Mouse (Mus musculus) limb, embryonic 12.5 days (tissue): ENCODE results near the gene Aktip. TPM values are rescaled to one million over a fixed set of nuclear protein-coding genes. Genes with fewer than 3 reads are reported as not detected.

Source experiments
- ATAC-seq: fragments of 200-750 bp; cut with Nextera tagmentation; 2 replicates; pipeline ENCODE4 v1.8.0; 2017; ENCODE audit warnings: low read depth, moderate TSS enrichment; ENCODE audit not compliant: insufficient number of reproducible peaks, insufficient read depth, low FRiP score, low TSS enrichment
- H3K27ac ChIP-seq: fragments of 300-500 bp; sonication (generic); 2 replicates; pipeline ENCODE4 v1.5.1; 2016; ENCODE audit warnings: mild to moderate bottlenecking, moderate library complexity
- H3K27me3 ChIP-seq: fragments of 300-500 bp; sonication (generic); 2 replicates; pipeline ENCODE4 v1.6.1; 2016; ENCODE audit warnings: mild to moderate bottlenecking, moderate library complexity
- H3K36me3 ChIP-seq: fragments of 300-500 bp; sonication (generic); 2 replicates; pipeline ENCODE4 v1.6.1; 2016; ENCODE audit warnings: mild to moderate bottlenecking, moderate library complexity
- H3K4me1 ChIP-seq: fragments of 300-500 bp; sonication (generic); replicated peaks from 2 replicates; pipeline ENCODE4 v1.6.1; 2016
- H3K4me2 ChIP-seq: fragments of 300-500 bp; sonication (generic); 2 replicates; pipeline ENCODE4 v1.6.1; 2016; ENCODE audit warnings: mild to moderate bottlenecking, moderate library complexity
- H3K4me3 ChIP-seq: fragments of 300-500 bp; sonication (generic); replicated peaks from 2 replicates; pipeline ENCODE4 v1.5.1; 2016; ENCODE audit warnings: mild to moderate bottlenecking
- H3K9ac ChIP-seq: fragments of 300-500 bp; sonication (generic); replicated peaks from 2 replicates; pipeline ENCODE4 v1.6.1; 2016; ENCODE audit warnings: mild to moderate bottlenecking, moderate library complexity
- H3K9me3 ChIP-seq: fragments of 300-500 bp; sonication (generic); 2 replicates; pipeline ENCODE4 v1.6.1; 2016; ENCODE audit warnings: mild to moderate bottlenecking, moderate library complexity
- WGBS: fragments of 180-500 bp; shearing (Covaris S2); methylation state at CpG from one replicate; pipeline ENCODE4 v1.1.7; 2016; 5-methylcytosine and 5-hydroxymethylcytosine counted together
- polyA plus RNA-seq: library from polyadenylated mRNA; unstranded; fragments of >200 nt; fragmentation: Nextera tagmentation; extraction: Ambion mirVana; gene quantifications from 2 replicates; pipeline ENCODE4 v1.2.1, GENCODE M21; 2016

Aktip gene
- 43.0 and 44.2 TPM in 2 replicates for polyA plus RNA-seq

DNA sequence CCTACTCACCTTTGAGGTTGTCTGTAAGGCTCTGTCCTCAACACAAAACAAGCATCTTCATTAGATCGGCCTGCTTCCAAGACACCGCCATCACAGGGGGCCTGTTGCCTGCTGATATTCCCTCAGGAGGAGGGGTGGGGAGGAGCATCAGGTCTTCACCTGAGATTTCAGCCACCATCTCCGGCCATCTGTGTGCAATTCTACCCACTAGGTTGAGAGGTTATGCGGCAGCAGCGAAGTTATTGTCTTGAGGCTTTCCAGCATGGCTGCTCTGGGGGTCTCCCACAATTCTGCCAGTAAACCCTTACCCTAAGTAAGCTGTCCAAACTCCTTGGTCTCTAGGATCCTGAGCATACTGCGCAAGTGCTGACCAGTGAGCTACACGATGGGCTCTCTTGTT lies at the start of gene Aktip:
Aktip (minus strand) TSS at position 101 of the 400 bp plus-strand sequence.
- ATAC-seq = no peak
- Histone ChIP-seq H3K9me3 (no peaks in the 10 kb centered on the region), H3K27ac (no peak within 1 kb of the TSS), H3K9ac (no peak within 1 kb of the TSS), H3K27me3 (peaks cover 19% of the 10 kb centered on the region), H3K36me3 (no peaks in the 10 kb centered on the region), H3K4me3 (no peak within 1 kb of the TSS), H3K4me2 (no peak within 1 kb of the TSS), H3K4me1 (peaks cover 5% of the 10 kb centered on the region; the same call in 1 of the 2 replicates)
- 91% methylated on average over 7 of the region's 7 CpGs for WGBS

DNA sequence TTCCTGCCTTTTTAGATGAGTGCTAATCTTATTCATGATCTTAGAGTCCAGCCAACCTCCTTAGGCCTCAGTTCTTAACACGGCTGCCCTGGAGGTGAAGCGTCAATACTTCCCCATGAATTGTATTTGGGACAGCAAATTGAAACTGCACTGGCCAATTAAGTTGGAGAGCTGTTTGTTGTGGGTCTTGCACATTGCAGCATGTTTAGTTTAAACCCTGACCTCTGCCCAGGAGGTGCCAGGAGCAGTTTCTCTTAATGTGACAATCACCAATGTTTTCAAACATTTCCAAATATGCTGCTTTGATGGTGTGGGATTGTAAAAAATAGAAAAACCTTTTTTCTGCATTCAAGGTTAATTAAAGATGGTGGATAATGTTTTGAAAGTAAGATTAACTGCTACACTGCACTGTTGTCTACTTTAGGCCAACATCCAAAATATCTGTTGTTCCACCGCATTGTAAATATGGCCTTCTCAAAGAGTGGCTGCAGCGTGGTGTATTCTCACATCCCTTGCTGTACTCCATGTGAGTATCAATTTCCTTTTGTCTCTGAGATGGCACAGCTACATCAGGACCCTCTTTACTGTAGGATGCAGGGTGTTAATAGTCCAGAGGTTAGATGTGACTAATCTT lies 46.2 kb upstream of the Aktip start:
- ATAC-seq = no peak
- Histone ChIP-seq H3K9ac (no peak overlapping the region), H3K4me3 (no peak overlapping the region), H3K36me3 (peaks cover 10% of the 10 kb centered on the region; the same call in 1 of the 2 replicates), H3K4me2 (no peak overlapping the region), H3K4me1 (no peaks in the 10 kb centered on the region), H3K9me3 (no peaks in the 10 kb centered on the region), H3K27ac (no peak overlapping the region), H3K27me3 (no peaks in the 10 kb centered on the region)
- 60% methylated on average over 4 of the region's 4 CpGs for WGBS

GRCm38 (mm10) chr8:91242721-91243120 lies 42.9 kb upstream of the Aktip start:
- H3K4me3 ChIP-seq = no peak overlapping the region
- no peaks in the 10 kb centered on the region for H3K4me1 ChIP-seq
- ATAC-seq = no peak
- H3K9ac ChIP-seq = no peak overlapping the region
- H3K27ac ChIP-seq = no peak overlapping the region
- no peak overlapping the region for H3K4me2 ChIP-seq
- WGBS = 53% methylated on average over 1 of the region's 1 CpGs
- H3K9me3 ChIP-seq = no peaks in the 10 kb centered on the region
- H3K27me3 ChIP-seq = no peaks in the 10 kb centered on the region
- no peaks in the 10 kb centered on the region; the same call in 1 of the 2 replicates for H3K36me3 ChIP-seq

DNA sequence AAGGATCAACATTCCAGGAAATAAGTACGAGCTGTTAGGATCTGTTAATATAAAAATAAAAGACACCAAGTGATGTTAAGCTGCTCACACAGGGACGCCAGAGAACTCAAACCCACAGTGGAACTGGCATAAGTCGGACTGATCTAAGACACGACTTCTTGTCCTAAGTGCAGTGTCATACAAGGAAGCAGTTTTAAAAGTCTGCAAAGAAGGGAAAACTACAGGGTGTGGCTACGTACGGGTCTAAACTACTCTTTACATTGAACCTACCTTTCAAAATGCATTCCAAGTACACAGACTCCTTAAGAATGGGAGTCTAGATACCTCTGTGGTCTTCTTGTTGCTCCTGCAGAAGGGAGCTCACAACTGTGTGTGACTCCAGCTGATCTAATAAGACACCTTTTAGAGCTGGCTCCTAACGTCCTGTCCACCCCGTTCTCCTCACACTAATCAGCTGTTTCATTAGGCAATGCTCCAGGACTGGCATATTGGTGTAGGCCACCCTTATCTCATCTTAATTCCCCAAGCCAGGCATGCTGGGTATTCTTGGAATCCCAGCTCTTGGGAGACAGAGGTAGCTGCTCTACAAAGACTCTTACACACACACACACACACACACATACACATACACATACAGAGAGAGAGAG lies 42.2 kb upstream of the Aktip start:
- no peak for ATAC-seq
- no peak overlapping the region for H3K4me2 ChIP-seq
- no peaks in the 10 kb centered on the region for H3K9me3 ChIP-seq
- H3K27ac ChIP-seq = no peak overlapping the region
- WGBS = 71% methylated on average over 8 of the region's 8 CpGs
- H3K36me3 ChIP-seq = no peaks in the 10 kb centered on the region
- no peaks in the 10 kb centered on the region for H3K4me1 ChIP-seq
- no peak overlapping the region for H3K4me3 ChIP-seq
- no peak overlapping the region for H3K9ac ChIP-seq
- H3K27me3 ChIP-seq = no peaks in the 10 kb centered on the region

- 34% methylated on average over 5 of the region's 5 CpGs for WGBS
- H3K4me3 ChIP-seq = no peak overlapping the region
- no peaks in the 10 kb centered on the region for H3K27me3 ChIP-seq
- H3K27ac ChIP-seq = no peak overlapping the region
- H3K4me1 ChIP-seq = no peaks in the 10 kb centered on the region
- no peak overlapping the region for H3K4me2 ChIP-seq
- no peak for ATAC-seq
- no peak overlapping the region for H3K9ac ChIP-seq
- no peaks in the 10 kb centered on the region for H3K9me3 ChIP-seq
- H3K36me3 ChIP-seq = no peaks in the 10 kb centered on the region
Measured at GRCm38 (mm10) chr8:91241371-91241770, 41.6 kb upstream of the Aktip start.

DNA sequence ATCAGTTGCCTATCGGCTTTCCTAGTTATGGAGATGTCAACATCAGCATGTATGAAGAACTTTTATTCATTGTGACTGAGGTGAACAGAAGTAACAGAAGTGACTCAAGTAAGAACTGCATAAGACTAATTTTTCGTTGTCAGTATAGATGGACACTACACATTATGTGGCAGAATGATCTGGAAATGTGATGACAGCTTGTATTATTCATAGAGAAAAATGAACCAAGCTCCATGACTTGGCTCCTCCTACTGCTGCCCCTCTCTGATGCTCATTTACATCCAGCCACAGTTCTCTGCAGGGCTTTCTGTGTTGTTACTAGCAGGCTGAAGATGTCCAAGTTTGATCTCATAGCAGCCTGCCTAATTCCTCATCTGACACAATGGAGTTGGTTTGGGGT lies 37.4 kb upstream of the Aktip start:
- no peaks in the 10 kb centered on the region for H3K4me1 ChIP-seq
- no peak overlapping the region for H3K27ac ChIP-seq
- 75% methylated on average over 2 of the region's 2 CpGs for WGBS
- H3K9me3 ChIP-seq = no peaks in the 10 kb centered on the region
- no peak overlapping the region for H3K9ac ChIP-seq
- no peak for ATAC-seq
- H3K4me3 ChIP-seq = no peak overlapping the region
- peaks cover under 1% of the 10 kb centered on the region; the same call in 1 of the 2 replicates for H3K36me3 ChIP-seq
- H3K4me2 ChIP-seq = no peak overlapping the region
- H3K27me3 ChIP-seq = no peaks in the 10 kb centered on the region

- Histone ChIP-seq H3K9me3 (no peaks in the 10 kb centered on the region), H3K4me2 (no peak overlapping the region), H3K4me1 (no peaks in the 10 kb centered on the region), H3K9ac (no peak overlapping the region), H3K4me3 (no peak overlapping the region), H3K36me3 (peaks cover 8% of the 10 kb centered on the region; the same call in 1 of the 2 replicates), H3K27ac (no peak overlapping the region), H3K27me3 (no peaks in the 10 kb centered on the region)
- ATAC-seq = no peak
- WGBS = 81% methylated on average over 2 of the region's 2 CpGs
Measured at GRCm38 (mm10) chr8:91234097-91234496, 34.3 kb upstream of the Aktip start.

GRCm38 (mm10) chr8:91227421-91227841 lies 27.7 kb upstream of the Aktip start:
- 96% methylated on average over 7 of the region's 7 CpGs for WGBS
- Histone ChIP-seq H3K9me3 (no peaks in the 10 kb centered on the region), H3K9ac (no peak overlapping the region), H3K27ac (no peak overlapping the region), H3K4me3 (no peak overlapping the region), H3K4me2 (no peak overlapping the region), H3K36me3 (peaks cover 8% of the 10 kb centered on the region; the same call in 1 of the 2 replicates), H3K4me1 (no peaks in the 10 kb centered on the region), H3K27me3 (no peaks in the 10 kb centered on the region)
- no peak for ATAC-seq

GRCm38 (mm10) chr8:91224227-91224626 lies 24.5 kb upstream of the Aktip start:
- no peak for ATAC-seq
- WGBS = 94% methylated on average over 7 of the region's 7 CpGs
- no peaks in the 10 kb centered on the region for H3K9me3 ChIP-seq

DNA sequence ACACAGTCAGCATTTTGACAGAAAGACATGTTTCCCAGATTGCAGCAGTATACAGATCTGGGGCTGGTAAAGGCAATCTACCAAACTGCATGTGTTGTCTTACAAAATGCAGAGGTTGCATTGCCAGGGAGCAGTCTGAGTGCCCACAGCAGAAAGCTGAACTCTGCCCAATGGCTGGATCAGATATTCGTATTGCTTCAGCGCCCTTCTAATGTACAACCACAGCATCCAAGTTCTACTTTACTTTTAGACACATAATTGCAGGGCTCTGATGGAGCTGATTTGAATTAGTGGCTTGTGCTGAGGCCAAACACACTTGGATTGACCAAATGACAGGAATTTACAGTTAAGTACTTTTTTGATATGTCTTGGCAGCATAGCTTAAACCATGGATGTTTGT lies 22.1 kb upstream of the Aktip start:
- 98% methylated on average over 2 of the region's 2 CpGs for WGBS
- Histone ChIP-seq H3K27me3 (no peaks in the 10 kb centered on the region), H3K27ac (no peak overlapping the region), H3K4me1 (no peaks in the 10 kb centered on the region), H3K36me3 (0 out of 2 replicates have a peak, but pooled peaks cover 7% of the 10 kb centered on the region), H3K9me3 (no peaks in the 10 kb centered on the region), H3K4me2 (no peak overlapping the region), H3K4me3 (no peak overlapping the region), H3K9ac (no peak overlapping the region)
- no peak for ATAC-seq

More at GRCm38 (mm10) chr8:91224227-91224626, 24.5 kb upstream of the Aktip start:
- Histone ChIP-seq H3K4me2 (no peak overlapping the region), H3K27me3 (no peaks in the 10 kb centered on the region), H3K4me1 (no peaks in the 10 kb centered on the region), H3K4me3 (no peak overlapping the region), H3K36me3 (0 out of 2 replicates have a peak, but pooled peaks cover 2% of the 10 kb centered on the region), H3K27ac (no peak overlapping the region), H3K9ac (no peak overlapping the region)

- no peak for ATAC-seq
- H3K36me3 ChIP-seq = 0 out of 2 replicates have a peak, but pooled peaks cover 7% of the 10 kb centered on the region
- 83% methylated on average over 4 of the region's 4 CpGs for WGBS
- H3K9ac ChIP-seq = no peak overlapping the region
- no peaks in the 10 kb centered on the region for H3K4me1 ChIP-seq
- no peak overlapping the region for H3K27ac ChIP-seq
- no peaks in the 10 kb centered on the region for H3K27me3 ChIP-seq
- no peak overlapping the region for H3K4me2 ChIP-seq
- H3K9me3 ChIP-seq = no peaks in the 10 kb centered on the region
- no peak overlapping the region for H3K4me3 ChIP-seq
Measured at GRCm38 (mm10) chr8:91218271-91218670, 18.5 kb upstream of the Aktip start.
